Mouse (Mus musculus) liver, embryonic 12.5 days (tissue): Measurements from ENCODE around the gene Cfap54. TPM values are rescaled to one million over a fixed set of nuclear protein-coding genes. Genes with fewer than 3 reads are reported as not detected.

Experiments
- ATAC-seq: fragments of 200-750 bp; cut with Nextera tagmentation; 2 replicates; pipeline ENCODE4 v1.8.0; 2017; ENCODE audit warnings: moderate number of reproducible peaks, mild to moderate bottlenecking, moderate library complexity
- H3K27ac ChIP-seq: fragments of 300-500 bp; sonication (generic); 2 replicates; pipeline ENCODE4 v1.5.1; 2016; ENCODE audit warnings: mild to moderate bottlenecking
- H3K27me3 ChIP-seq: fragments of 300-500 bp; sonication (generic); replicated peaks from 2 replicates; pipeline ENCODE4 v1.6.1; 2016; ENCODE audit warnings: mild to moderate bottlenecking, moderate library complexity
- H3K36me3 ChIP-seq: fragments of 300-500 bp; sonication (generic); 2 replicates; pipeline ENCODE4 v1.6.1; 2016; ENCODE audit warnings: mild to moderate bottlenecking, moderate library complexity
- H3K4me1 ChIP-seq: fragments of 300-500 bp; sonication (generic); 2 replicates; pipeline ENCODE4 v1.6.1; 2016
- H3K4me2 ChIP-seq: fragments of 300-500 bp; sonication (generic); 2 replicates; pipeline ENCODE4 v1.6.1; 2016; ENCODE audit warnings: mild to moderate bottlenecking, moderate library complexity
- H3K4me3 ChIP-seq: fragments of 300-500 bp; sonication (generic); 2 replicates; pipeline ENCODE4 v1.5.1; 2016; ENCODE audit warnings: mild to moderate bottlenecking, moderate library complexity
- H3K9ac ChIP-seq: fragments of 300-500 bp; sonication (generic); 2 replicates; pipeline ENCODE4 v1.6.1; 2016; ENCODE audit warnings: mild to moderate bottlenecking, moderate library complexity
- H3K9me3 ChIP-seq: fragments of 300-500 bp; sonication (generic); replicated peaks from 2 replicates; pipeline ENCODE4 v1.6.1; 2016; ENCODE audit warnings: mild to moderate bottlenecking, moderate library complexity
- WGBS: fragments of 180-500 bp; shearing (Covaris S2); methylation state at CpG from one replicate; pipeline ENCODE4 v1.1.7; 2016; ENCODE audit not compliant: insufficient replicate concordance; 5-methylcytosine and 5-hydroxymethylcytosine counted together
- polyA plus RNA-seq: library from polyadenylated mRNA; unstranded; fragments of >200 nt; fragmentation: Nextera tagmentation; extraction: Ambion mirVana; gene quantifications from 2 replicates; pipeline ENCODE4 v1.2.1, GENCODE M21; 2016

The Cfap54 gene
- polyA plus RNA-seq, 1 experiment from 2014 or later: 0.12 TPM

DNA sequence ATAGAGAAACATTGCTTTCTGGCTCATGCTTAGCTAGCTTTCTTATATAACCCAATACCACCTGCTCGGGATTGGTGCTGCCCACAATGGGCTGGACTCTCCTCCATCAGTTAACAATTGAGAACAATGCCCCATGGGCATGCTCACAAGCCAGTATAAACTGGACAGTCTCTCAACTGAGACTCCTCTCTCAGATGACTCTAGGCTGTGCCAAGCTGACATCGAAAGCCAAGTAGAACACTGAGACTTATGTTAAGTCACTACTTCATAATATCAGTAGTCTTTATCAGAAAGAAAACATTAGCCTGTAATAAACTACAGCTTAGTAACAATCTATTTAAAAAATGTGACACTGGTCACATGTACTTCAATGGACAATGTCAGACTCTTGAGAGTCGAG, 35.2 kb upstream of the Cfap54 start:
- no peak for ATAC-seq
- no peak overlapping the region for H3K27ac ChIP-seq
- peaks cover 25% of the 10 kb centered on the region for H3K4me1 ChIP-seq
- H3K4me2 ChIP-seq: no peak overlapping the region
- no peak overlapping the region for H3K9ac ChIP-seq
- no peaks in the 10 kb centered on the region for H3K27me3 ChIP-seq
- H3K4me3 ChIP-seq: no peak overlapping the region
- H3K36me3 ChIP-seq: no peaks in the 10 kb centered on the region
- 70% methylated on average over 3 of the region's 3 CpGs for WGBS
- H3K9me3 ChIP-seq: no peaks in the 10 kb centered on the region

DNA sequence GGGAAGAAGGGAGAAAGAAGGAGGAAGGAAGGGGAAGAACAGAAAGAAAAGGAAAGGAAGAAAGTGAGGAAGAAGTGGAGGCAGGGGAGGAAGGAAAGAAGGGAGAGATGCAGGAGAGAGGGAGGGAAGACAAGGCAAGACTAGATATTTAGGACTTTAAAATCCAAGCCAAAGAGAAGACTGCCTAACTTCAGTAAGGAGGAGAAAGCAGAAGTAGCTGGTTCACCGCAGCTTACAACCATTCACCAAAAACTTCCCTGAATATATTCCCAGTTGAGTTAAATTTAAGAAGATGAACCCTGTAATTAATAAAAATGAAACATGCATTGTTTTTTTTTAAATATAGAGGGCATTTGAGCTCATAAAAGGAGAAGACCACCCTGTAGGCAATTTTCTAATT, 34.3 kb upstream of the Cfap54 start:
- Histone ChIP-seq H3K36me3 (no peaks in the 10 kb centered on the region), H3K9me3 (no peaks in the 10 kb centered on the region), H3K4me2 (no peak overlapping the region), H3K4me1 (peaks cover 16% of the 10 kb centered on the region), H3K27ac (no peak overlapping the region), H3K4me3 (no peak overlapping the region), H3K9ac (no peak overlapping the region), H3K27me3 (no peaks in the 10 kb centered on the region)
- WGBS: 44% methylated on average over 1 of the region's 1 CpGs
- ATAC-seq: no peak

DNA sequence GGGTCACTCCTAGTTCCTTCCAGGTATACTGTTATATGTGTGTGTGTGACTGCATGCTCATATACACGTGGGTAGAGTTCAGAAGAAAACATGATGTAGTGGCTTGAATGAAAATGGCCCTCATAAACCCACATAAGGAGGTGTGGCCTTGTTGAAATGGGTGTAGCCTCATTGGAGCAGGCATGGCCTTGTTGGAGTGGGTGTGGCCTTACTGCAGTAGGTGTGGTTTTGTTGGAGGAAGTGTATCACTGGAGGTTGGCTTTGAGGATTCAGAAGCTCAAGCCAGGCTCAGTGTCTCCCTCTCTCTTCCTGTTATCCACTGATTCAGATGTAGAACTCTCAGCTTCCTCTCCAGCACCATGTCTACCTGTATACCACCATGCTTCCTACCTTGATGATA, 33.4 kb upstream of the Cfap54 start:
- no peaks in the 10 kb centered on the region for H3K36me3 ChIP-seq
- no peak overlapping the region for H3K4me3 ChIP-seq
- peaks cover 11% of the 10 kb centered on the region for H3K4me1 ChIP-seq
- H3K27ac ChIP-seq: no peak overlapping the region
- no peak overlapping the region for H3K9ac ChIP-seq
- no peaks in the 10 kb centered on the region for H3K27me3 ChIP-seq
- no peaks in the 10 kb centered on the region for H3K9me3 ChIP-seq
- no peak overlapping the region for H3K4me2 ChIP-seq
- WGBS: 72% methylated on average over 1 of the region's 1 CpGs
- peak; percentile 71; the same call in 1 of the 2 replicates for ATAC-seq

DNA sequence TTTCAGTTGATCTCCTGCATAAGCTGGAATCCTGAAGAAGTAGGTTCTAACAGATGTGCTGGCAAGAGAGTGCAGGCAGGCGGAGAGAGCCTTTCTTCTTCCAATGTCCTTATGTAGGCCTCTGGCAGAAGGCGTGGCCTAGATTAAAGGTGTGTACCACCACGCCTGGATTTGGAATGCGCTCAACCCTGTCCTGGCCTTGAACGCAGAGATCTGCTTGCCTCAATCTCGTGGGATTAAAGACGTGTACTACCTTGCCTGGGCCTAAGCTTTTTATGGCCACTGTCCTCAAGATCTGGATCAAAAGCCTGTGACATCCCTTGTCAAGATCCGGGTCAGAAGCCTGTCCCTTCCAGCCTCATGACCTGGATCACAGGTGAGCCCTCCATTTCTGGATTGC, 32.5 kb upstream of the Cfap54 start:
- 82% methylated on average over 8 of the region's 8 CpGs for WGBS
- no peaks in the 10 kb centered on the region for H3K36me3 ChIP-seq
- no peak overlapping the region for H3K9ac ChIP-seq
- no peaks in the 10 kb centered on the region for H3K27me3 ChIP-seq
- H3K9me3 ChIP-seq: no peaks in the 10 kb centered on the region
- no peak overlapping the region for H3K4me2 ChIP-seq
- no peak overlapping the region for H3K4me3 ChIP-seq
- H3K4me1 ChIP-seq: peaks cover 11% of the 10 kb centered on the region
- H3K27ac ChIP-seq: no peak overlapping the region
- ATAC-seq: no peak

DNA sequence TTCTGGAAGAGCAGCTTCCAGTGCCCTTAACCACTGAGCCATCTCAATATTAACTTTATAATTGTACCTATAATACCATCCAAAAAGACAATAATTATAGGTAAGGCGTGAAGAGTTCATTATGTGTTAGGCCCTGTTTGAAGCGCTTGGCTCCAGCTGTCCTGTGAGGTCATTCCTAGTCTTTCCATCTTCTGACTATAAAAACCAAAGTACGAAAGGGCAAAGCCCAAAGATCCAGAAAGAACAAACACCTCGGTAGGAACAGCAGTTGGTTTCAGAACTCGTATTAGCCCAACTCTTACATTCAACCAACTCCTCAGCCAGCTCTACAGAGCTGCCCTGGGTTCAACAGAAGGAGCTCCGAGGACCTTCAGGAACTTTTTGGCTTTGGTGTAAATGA, 30.6 kb upstream of the Cfap54 start:
- peaks cover 11% of the 10 kb centered on the region for H3K4me1 ChIP-seq
- H3K4me2 ChIP-seq: no peak overlapping the region
- 83% methylated on average over 6 of the region's 6 CpGs for whole genome bisulfite sequencing
- H3K27me3 ChIP-seq: no peaks in the 10 kb centered on the region
- no peak overlapping the region for H3K27ac ChIP-seq
- no peak overlapping the region for H3K9ac ChIP-seq
- no peaks in the 10 kb centered on the region for H3K9me3 ChIP-seq
- no peaks in the 10 kb centered on the region for H3K36me3 ChIP-seq
- ATAC-seq: no peak
- no peak overlapping the region for H3K4me3 ChIP-seq

DNA sequence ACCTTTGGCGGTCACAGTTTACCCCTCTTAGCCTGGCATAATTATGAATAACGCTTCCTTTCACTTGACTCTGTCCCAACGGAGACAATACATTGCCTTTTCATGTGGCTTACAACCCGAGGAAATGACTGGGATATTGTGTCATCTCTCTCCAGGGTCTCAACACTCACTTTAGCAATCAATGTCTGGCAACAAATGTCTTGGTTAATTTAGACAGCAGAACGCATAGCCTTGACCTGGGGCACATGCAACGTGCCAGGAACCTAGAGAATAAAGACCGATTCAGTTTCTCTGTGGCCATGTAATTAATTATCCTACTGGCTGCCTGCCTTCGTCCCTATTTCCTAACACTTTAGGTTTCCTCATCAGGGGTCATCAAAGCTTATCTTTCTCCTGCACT, 30.0 kb upstream of the Cfap54 start:
- 59% methylated on average over 8 of the region's 8 CpGs for WGBS

DNA sequence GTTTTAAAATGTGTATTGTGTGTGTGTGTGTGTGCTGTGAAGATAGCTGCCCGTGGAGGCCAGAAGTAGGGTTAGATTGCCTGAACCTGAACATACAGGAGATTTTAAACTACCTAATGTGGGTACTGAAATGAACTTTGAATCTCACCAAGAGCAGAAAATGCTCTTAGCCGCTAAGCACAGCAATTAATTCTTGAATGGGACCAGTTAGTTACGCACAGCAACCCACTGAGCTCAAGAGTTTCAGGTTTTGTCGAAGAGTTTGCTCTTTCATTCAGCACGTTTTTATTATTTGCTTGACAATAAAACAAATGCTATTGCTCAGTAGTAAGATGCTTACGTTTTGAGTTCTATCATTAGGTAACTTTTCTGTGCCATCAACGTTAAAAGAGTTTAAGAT, 23.9 kb upstream of the Cfap54 start:
- Histone ChIP-seq H3K27ac (no peak overlapping the region), H3K4me3 (no peak overlapping the region), H3K4me2 (no peak overlapping the region), H3K9ac (no peak overlapping the region), H3K36me3 (no peaks in the 10 kb centered on the region), H3K4me1 (no peaks in the 10 kb centered on the region), H3K27me3 (0 out of 2 replicates have a peak, but pooled peaks cover 9% of the 10 kb centered on the region), H3K9me3 (no peaks in the 10 kb centered on the region)
- WGBS: 77% methylated on average over 7 of the region's 7 CpGs
- ATAC-seq: no peak

More for the DNA sequence above, 30.0 kb upstream of the Cfap54 start:
- no peak for ATAC-seq
- Histone ChIP-seq H3K9ac (no peak overlapping the region), H3K4me1 (peaks cover 11% of the 10 kb centered on the region), H3K27ac (no peak overlapping the region), H3K36me3 (no peaks in the 10 kb centered on the region), H3K4me2 (no peak overlapping the region), H3K4me3 (no peak overlapping the region), H3K9me3 (no peaks in the 10 kb centered on the region), H3K27me3 (no peaks in the 10 kb centered on the region)

DNA sequence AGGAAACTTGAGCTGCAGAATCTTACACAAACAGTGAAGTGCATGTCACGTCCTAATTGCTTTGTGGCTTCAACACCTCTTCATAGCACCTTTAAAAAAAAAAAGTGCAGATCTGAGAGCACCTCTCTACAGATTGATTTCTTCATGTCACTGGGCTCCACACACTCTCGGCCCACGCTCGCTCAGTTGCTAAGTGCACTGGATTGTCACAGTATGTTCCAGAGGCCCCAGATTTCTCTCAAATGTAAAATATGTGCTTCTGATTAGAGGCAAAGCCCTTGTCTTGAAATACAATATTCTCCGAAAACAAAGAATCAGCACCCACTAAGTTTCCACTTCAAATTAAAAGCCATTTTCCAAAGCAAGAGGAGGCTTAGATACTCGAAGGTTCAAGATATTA, 22.9 kb upstream of the Cfap54 start:
- Histone ChIP-seq H3K4me3 (no peak overlapping the region), H3K4me2 (no peak overlapping the region), H3K9ac (no peak overlapping the region), H3K9me3 (no peaks in the 10 kb centered on the region), H3K27ac (no peak overlapping the region), H3K36me3 (no peaks in the 10 kb centered on the region), H3K27me3 (0 out of 2 replicates have a peak, but pooled peaks cover 9% of the 10 kb centered on the region), H3K4me1 (no peaks in the 10 kb centered on the region)
- 62% methylated on average over 6 of the region's 6 CpGs for WGBS
- ATAC-seq: no peak

DNA sequence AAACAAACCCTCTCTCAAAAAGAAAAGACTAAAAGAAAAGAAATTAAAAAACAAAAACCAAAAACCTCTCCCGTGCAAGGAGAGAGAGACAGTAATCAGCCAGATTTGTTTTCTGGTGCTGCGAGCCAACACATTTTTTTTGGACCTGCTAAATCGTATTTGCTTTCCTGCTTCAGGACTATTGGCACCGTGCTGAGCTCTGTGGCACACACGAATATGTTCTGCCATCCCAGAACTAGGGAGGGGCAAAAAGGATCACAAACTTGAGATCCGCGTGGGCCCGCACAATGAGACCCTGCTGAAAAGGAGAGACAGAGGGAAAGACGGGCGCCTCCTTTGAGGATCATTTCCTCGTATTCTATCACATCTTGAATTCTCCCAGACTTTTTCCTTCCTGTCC, 22.3 kb upstream of the Cfap54 start:
- H3K4me3 ChIP-seq: no peak overlapping the region
- H3K9me3 ChIP-seq: no peaks in the 10 kb centered on the region
- 66% methylated on average over 11 of the region's 11 CpGs for WGBS
- H3K4me1 ChIP-seq: no peaks in the 10 kb centered on the region
- ATAC-seq: no peak
- no peaks in the 10 kb centered on the region for H3K36me3 ChIP-seq
- no peak overlapping the region for H3K9ac ChIP-seq
- H3K4me2 ChIP-seq: no peak overlapping the region
- H3K27ac ChIP-seq: no peak overlapping the region
- H3K27me3 ChIP-seq: 0 out of 2 replicates have a peak, but pooled peaks cover 9% of the 10 kb centered on the region

DNA sequence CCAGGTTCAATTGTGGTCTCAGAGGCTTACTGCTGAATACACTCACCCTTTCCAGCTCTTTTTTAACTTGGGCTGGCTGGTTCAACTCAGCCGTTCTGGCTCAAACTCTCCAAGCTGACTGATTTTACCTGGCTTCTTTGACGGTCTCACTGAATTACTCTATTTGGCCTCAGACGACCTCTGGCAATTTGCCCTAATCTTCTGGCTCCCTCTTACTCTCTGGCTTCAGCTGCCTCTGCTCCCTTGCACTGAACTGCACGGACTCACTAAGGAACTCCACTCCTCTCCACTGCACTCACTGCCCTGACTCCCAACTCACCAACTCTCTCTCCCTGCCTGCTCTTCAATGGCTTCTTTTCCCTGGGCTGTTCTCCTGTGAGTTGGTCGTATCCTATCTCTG, 20.9 kb upstream of the Cfap54 start:
- no peak overlapping the region for H3K4me2 ChIP-seq
- ATAC-seq: no peak
- no peaks in the 10 kb centered on the region for H3K9me3 ChIP-seq
- H3K9ac ChIP-seq: no peak overlapping the region
- 55% methylated on average over 5 of the region's 5 CpGs for WGBS
- H3K27ac ChIP-seq: no peak overlapping the region
- no peaks in the 10 kb centered on the region for H3K36me3 ChIP-seq
- 0 out of 2 replicates have a peak, but pooled peaks cover 9% of the 10 kb centered on the region for H3K27me3 ChIP-seq
- H3K4me1 ChIP-seq: no peaks in the 10 kb centered on the region
- H3K4me3 ChIP-seq: no peak overlapping the region

DNA sequence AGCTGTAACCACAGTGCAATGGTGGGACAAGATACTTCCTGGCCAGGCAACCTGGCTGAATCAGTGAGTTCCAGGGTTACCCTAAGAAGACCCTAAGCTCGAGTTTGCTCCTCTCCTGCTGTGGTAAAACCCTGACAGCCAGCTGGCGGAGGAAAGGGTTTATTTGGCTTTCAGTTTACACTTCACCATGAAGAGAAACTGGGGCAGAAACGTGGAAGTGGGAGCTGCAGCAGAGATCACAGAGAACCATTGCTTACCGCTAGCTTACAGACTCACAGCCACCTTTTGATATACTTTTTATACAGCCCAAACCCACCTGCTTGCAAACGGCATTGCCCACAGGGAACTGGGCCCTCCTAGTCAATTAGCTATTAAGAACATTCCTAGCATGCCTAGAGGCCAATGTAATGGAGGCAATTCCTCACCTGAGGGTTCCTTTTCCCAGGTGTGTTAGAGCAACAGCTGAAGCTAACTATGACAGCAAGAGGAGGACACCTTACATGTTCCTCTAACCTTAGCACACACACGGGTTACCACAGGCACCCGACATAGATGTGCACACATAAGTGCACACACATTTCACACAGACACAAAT, 16.9 kb upstream of the Cfap54 start:
- Histone ChIP-seq H3K27me3 (no peaks in the 10 kb centered on the region), H3K4me3 (no peak overlapping the region), H3K27ac (no peak overlapping the region), H3K4me1 (peaks cover 20% of the 10 kb centered on the region; the same call in 1 of the 2 replicates), H3K9ac (no peak overlapping the region), H3K36me3 (no peaks in the 10 kb centered on the region), H3K4me2 (no peak overlapping the region), H3K9me3 (no peaks in the 10 kb centered on the region)
- 59% methylated on average over 7 of the region's 7 CpGs for WGBS
- ATAC-seq: no peak

DNA sequence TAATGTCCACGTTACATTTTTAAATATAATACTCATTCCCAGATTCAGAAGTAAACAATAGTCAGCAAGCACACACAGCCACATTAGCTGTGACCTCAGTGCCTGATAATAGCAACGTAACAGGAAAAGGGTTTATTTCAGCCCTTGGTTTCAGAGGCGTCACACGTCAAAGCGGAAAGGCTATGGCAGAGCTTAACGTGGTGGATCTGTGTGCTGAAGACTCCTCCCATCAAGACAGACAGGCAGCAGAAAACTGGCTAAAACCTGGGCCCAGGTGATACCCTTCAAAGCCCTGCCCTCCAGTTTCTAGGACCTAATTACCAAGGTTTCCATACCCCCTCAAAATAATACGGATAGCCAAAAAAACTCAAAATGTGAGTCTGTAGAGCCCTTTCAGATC, 16.0 kb upstream of the Cfap54 start:
- no peaks in the 10 kb centered on the region for H3K9me3 ChIP-seq
- no peak overlapping the region for H3K9ac ChIP-seq
- H3K4me1 ChIP-seq: peaks cover 20% of the 10 kb centered on the region; the same call in 1 of the 2 replicates
- no peak for ATAC-seq
- H3K4me2 ChIP-seq: no peak overlapping the region
- H3K27me3 ChIP-seq: no peaks in the 10 kb centered on the region
- no peaks in the 10 kb centered on the region for H3K36me3 ChIP-seq
- no peak overlapping the region for H3K4me3 ChIP-seq
- H3K27ac ChIP-seq: no peak overlapping the region
- 82% methylated on average over 7 of the region's 7 CpGs for WGBS

DNA sequence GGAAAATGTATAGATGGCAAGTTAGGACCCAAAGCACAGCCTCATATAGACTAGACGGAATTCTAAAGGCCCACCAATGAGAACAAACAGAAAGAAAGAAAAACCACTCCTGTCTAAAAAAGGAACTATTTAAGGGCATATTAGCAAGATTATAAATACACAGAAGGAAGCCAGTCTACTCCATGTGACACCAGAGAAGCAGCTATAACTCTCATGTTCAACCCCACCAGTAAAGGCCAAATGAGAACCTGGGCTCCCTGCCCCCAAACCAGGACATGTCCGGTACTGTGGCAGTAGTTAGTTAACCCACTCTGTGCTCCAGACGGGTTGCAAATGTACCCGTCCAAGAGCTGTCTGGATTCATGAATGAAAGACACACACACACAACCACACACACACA, 14.4 kb upstream of the Cfap54 start:
- WGBS: 70% methylated on average over 4 of the region's 4 CpGs
- Histone ChIP-seq H3K9me3 (no peaks in the 10 kb centered on the region), H3K27ac (no peak overlapping the region), H3K36me3 (no peaks in the 10 kb centered on the region), H3K9ac (no peak overlapping the region), H3K4me2 (no peak overlapping the region), H3K4me1 (peaks cover 20% of the 10 kb centered on the region; the same call in 1 of the 2 replicates), H3K4me3 (no peak overlapping the region), H3K27me3 (no peaks in the 10 kb centered on the region)
- ATAC-seq: no peak
